Mouse (Mus musculus) hindbrain, embryonic 13.5 days (tissue): Measurements from ENCODE around the gene Ubox5. TPM values are rescaled to one million over a fixed set of nuclear protein-coding genes. Genes with fewer than 3 reads are reported as not detected.

Experiments
- ATAC-seq: fragments of 200-750 bp; cut with Nextera tagmentation; 2 replicates; pipeline ENCODE4 v1.8.0; 2017; ENCODE audit warnings: moderate TSS enrichment; ENCODE audit not compliant: low FRiP score
- H3K27ac ChIP-seq: fragments of 300-500 bp; sonication (generic); 2 replicates; pipeline ENCODE4 v1.5.1; 2015; ENCODE audit warnings: inconsistent platforms, mild to moderate bottlenecking, moderate library complexity
- H3K27me3 ChIP-seq: fragments of 300-500 bp; sonication (generic); 2 replicates; pipeline ENCODE4 v1.6.1; 2015; ENCODE audit warnings: mild to moderate bottlenecking, inconsistent platforms
- H3K36me3 ChIP-seq: fragments of 300-500 bp; sonication (generic); 2 replicates; pipeline ENCODE4 v1.6.1; 2015; ENCODE audit warnings: mild to moderate bottlenecking, inconsistent platforms
- H3K4me1 ChIP-seq: fragments of 300-500 bp; sonication (generic); replicated peaks from 2 replicates; pipeline ENCODE4 v1.6.1; 2015; ENCODE audit warnings: inconsistent platforms
- H3K4me2 ChIP-seq: fragments of 300-500 bp; sonication (generic); 2 replicates; pipeline ENCODE4 v1.6.1; 2015; ENCODE audit warnings: inconsistent platforms, mild to moderate bottlenecking, moderate library complexity
- H3K4me3 ChIP-seq: fragments of 300-500 bp; sonication (generic); 2 replicates; pipeline ENCODE4 v1.5.1; 2015; ENCODE audit warnings: mild to moderate bottlenecking, inconsistent platforms
- H3K9ac ChIP-seq: fragments of 300-500 bp; sonication (generic); 2 replicates; pipeline ENCODE4 v1.6.1; 2015; ENCODE audit warnings: mild to moderate bottlenecking, inconsistent platforms
- H3K9me3 ChIP-seq: fragments of 300-500 bp; sonication (generic); 2 replicates; pipeline ENCODE4 v1.6.1; 2016; ENCODE audit warnings: inconsistent platforms
- WGBS: fragments of 180-500 bp; shearing (Covaris S2); methylation state at CpG from one replicate; pipeline ENCODE4 v1.1.7; 2015; 5-methylcytosine and 5-hydroxymethylcytosine counted together
- polyA plus RNA-seq: library from polyadenylated mRNA; unstranded; fragments of >200 nt; fragmentation: Nextera tagmentation; extraction: Ambion mirVana; gene quantifications from 2 replicates; pipeline ENCODE4 v1.2.1, GENCODE M21; 2015

The Ubox5 gene
- polyA plus RNA-seq, 1 experiment from 2014 or later, result 11.5 TPM

DNA sequence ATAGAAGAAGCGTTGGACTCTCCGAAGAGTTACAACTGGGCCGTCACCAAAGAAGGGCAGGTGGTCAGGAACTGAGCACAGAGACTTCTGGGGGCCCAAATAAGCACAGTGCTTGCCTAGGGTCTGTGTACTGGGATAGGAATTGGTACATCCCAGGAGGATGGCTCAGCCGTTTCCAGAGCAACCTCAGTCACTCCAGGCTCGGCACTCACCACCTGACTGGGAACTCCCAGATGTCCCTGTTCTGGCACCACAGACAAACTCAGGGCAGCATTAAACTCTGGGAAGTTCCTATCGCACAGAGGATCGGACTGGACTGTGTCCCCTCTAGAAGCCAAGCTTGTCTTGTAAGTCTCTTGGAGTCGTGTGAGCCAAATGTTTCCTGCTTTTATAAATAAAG lies 64.9 kb downstream of the Ubox5 start:
- ATAC-seq, result no peak
- Histone ChIP-seq H3K4me2 (peak overlapping the region; percentile 85), H3K36me3 (peaks cover 23% of the 10 kb centered on the region), H3K4me1 (peaks cover 28% of the 10 kb centered on the region), H3K27me3 (no peaks in the 10 kb centered on the region), H3K4me3 (peak overlapping the region; percentile 96; the same call in 1 of the 2 replicates), H3K9ac (peak overlapping the region; percentile 95), H3K9me3 (no peaks in the 10 kb centered on the region), H3K27ac (no peak overlapping the region)
- WGBS, result 84% methylated on average over 8 of the region's 8 CpGs

DNA sequence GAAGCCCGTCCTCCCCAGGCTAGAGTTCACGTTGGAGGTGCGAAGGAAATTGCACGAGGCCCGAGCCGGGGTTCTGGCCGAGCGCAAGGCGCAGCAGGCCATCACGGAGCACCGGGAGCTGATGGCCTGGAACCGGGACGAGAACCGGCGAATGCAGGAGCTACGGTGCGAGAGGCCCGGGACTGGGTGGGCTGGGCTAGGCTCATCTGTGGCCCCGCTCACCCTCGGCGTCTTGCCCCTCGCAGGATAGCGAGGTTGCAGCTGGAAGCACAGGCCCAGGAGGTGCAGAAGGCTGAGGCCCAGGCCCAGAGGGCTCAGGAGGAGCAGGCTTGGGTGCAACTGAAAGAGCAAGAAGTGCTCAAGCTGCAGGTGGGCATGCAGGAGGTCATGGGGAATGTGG lies 65.8 kb downstream of the Ubox5 start:
- no peak; the same call in 1 of the 2 replicates for ATAC-seq
- Histone ChIP-seq H3K4me2 (peak overlapping the region; percentile 85), H3K27ac (peak overlapping the region; percentile 66; the same call in 1 of the 2 replicates), H3K4me1 (peaks cover 28% of the 10 kb centered on the region), H3K27me3 (no peaks in the 10 kb centered on the region), H3K4me3 (peak overlapping the region; percentile 96), H3K9me3 (no peaks in the 10 kb centered on the region), H3K9ac (peak overlapping the region; percentile 95), H3K36me3 (peaks cover 25% of the 10 kb centered on the region)
- WGBS, result 2% methylated on average over 22 of the region's 23 CpGs

DNA sequence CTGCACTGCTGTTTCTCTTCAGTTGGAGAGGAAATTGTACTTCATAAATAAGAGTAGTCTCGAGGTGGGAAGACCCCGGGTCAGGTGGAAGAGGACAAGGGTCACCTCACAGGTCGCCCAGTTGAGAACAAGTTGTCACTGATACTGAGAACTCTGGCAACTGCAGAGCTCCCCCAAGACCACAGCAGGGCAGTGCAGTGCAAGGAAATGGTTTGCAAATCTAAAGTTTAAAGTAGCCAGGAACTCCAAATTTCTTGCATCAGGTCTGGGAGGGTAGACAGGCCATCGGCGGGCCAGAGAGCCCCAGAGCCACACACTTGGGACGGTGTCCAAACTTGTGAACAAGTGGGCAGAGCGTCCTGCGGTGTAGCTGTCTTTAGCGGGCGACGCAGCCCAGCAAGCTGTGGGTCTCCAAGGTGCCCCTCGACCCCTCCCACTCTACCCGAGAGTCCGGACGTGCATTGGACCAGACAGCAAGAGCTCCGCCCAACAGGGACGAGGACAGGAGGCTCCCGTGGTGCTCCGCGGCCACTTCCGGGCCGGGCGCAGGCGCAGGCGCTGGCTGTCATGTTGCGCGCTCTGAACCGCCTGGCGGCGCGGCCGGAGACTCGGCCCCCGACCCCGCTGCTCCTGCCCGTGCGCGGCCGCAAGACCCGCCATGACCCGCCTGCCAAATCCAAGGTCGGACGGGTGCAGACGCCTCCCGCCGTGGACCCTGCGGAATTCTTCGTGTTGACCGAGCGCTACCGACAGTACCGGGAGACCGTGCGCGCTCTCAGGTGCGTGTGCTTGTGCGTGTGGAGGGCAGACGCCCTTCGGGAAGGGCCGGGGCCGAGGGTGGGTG lies 66.4 kb downstream of the Ubox5 start, which contains the start of gene Mrps26:
TSS of gene Mrps26 (plus strand) at position 531 of the 844 bp plus-strand sequence.
- H3K27me3 ChIP-seq, result no peaks in the 10 kb centered on the region
- peak; percentile 99 for ATAC-seq
- peak within 1 kb of the TSS; percentile 95 for H3K9ac ChIP-seq
- peak within 1 kb of the TSS; percentile 85 for H3K4me2 ChIP-seq
- peak within 1 kb of the TSS; percentile 96 for H3K4me3 ChIP-seq
- under 1% methylated on average over 61 of the region's 61 CpGs for WGBS
- H3K4me1 ChIP-seq, result peaks cover 28% of the 10 kb centered on the region
- peak within 1 kb of the TSS; percentile 69; the same call in 1 of the 2 replicates for H3K27ac ChIP-seq
- H3K9me3 ChIP-seq, result no peaks in the 10 kb centered on the region
- H3K36me3 ChIP-seq, result peaks cover 28% of the 10 kb centered on the region

DNA sequence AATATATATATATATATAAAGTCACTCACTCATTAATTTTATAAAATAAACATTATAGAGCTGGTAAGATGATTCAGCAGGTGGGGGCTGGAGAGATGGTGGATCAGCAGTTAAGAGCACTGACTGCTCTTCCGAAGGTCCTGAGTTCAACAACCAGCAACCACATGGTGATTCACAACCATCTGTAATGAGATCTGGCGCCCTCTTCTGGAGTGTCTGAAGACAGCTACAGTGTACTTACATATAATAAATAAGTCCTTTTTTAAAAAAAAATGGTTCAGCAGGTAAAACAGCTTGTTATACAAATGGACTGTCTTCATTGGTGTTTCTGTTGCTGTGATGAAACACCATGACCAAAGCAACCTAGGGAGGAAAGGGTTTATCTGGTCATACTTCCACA lies 71.8 kb downstream of the Ubox5 start:
- Histone ChIP-seq H3K27ac (no peak overlapping the region), H3K9ac (no peak overlapping the region), H3K27me3 (no peaks in the 10 kb centered on the region), H3K4me1 (peaks cover 6% of the 10 kb centered on the region), H3K4me3 (no peak overlapping the region), H3K36me3 (peaks cover 54% of the 10 kb centered on the region), H3K4me2 (no peak overlapping the region), H3K9me3 (no peaks in the 10 kb centered on the region)
- WGBS, result 76% methylated on average over 2 of the region's 2 CpGs
- no peak for ATAC-seq

DNA sequence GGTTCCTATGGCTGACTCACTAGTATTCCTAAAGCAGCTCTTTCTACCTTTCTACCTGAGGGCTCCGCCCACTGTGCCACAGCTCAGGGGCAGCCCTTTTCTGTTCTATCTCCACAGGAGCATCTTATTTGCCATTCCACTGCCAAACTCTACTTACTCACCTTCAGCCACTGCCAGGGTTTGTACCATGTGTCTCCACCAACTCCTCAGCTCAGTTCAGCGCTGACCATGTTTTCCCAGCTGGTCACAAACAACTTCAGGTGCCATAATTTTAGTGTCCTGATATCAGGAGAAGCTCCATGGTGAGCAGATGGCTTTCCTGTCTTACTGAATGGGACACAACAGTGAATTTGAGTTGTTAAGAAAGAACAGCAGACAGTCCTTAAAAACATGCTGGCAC lies 72.4 kb downstream of the Ubox5 start:
- Histone ChIP-seq H3K36me3 (peaks cover 60% of the 10 kb centered on the region), H3K27me3 (no peaks in the 10 kb centered on the region)

DNA sequence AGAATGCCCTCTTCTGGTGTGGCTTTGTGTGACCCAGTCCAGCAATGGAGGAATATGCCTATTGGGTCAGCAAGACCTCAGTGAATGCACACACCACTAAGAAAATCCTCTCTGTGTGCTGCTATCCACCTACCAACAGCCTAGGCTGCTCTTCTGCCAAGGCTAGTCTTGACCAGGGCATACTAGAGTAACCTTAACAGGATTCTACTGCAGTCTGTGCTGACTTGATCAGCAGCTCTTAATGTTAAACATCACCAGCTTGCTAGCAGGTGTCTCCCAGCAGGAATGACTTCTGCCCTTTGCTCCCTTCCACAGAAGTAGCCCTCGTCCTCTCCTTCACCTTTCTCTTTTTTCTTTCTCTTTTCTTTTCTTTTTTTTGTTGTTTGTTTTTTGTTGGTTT lies 73.5 kb downstream of the Ubox5 start:
- H3K4me3 ChIP-seq, result no peak overlapping the region
- no peaks in the 10 kb centered on the region for H3K9me3 ChIP-seq
- H3K4me2 ChIP-seq, result no peak overlapping the region
- H3K27ac ChIP-seq, result no peak overlapping the region
- ATAC-seq, result no peak
- no peak overlapping the region for H3K9ac ChIP-seq
- peaks cover 71% of the 10 kb centered on the region for H3K36me3 ChIP-seq
- H3K27me3 ChIP-seq, result no peaks in the 10 kb centered on the region
- WGBS, result 83% methylated on average over 1 of the region's 1 CpGs
- no peaks in the 10 kb centered on the region for H3K4me1 ChIP-seq

More for the DNA sequence above, 72.4 kb downstream of the Ubox5 start:
- H3K9me3 ChIP-seq, result no peaks in the 10 kb centered on the region
- no peak for ATAC-seq
- no peak overlapping the region for H3K9ac ChIP-seq
- 96% methylated on average over 2 of the region's 2 CpGs for WGBS
- H3K27ac ChIP-seq, result no peak overlapping the region
- no peak overlapping the region for H3K4me3 ChIP-seq
- H3K4me2 ChIP-seq, result no peak overlapping the region
- H3K4me1 ChIP-seq, result peaks cover under 1% of the 10 kb centered on the region; the same call in 1 of the 2 replicates

DNA sequence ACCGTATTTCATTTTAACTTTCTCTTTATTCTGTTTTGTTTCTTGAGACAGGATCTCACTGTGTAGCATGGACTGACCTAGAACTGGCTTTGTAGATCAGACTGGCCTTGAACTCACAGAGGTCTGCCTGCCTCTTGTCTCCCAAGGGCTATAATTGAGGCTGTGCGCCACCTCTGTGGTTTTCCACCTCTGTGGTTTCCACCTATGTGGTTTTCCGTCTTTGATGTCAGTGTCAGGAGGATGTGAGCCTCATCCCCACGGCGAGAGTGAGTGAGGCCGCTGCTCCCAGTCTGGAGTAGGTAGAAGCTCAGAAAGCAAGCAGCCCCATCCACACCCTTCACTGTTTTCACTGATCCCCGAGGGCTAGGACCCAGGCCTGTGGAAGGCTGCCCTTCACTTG lies 75.0 kb downstream of the Ubox5 start:
- no peak for ATAC-seq
- H3K27me3 ChIP-seq, result no peaks in the 10 kb centered on the region
- no peak overlapping the region for H3K4me2 ChIP-seq
- H3K36me3 ChIP-seq, result peaks cover 86% of the 10 kb centered on the region
- H3K4me1 ChIP-seq, result no peaks in the 10 kb centered on the region
- H3K27ac ChIP-seq, result no peak overlapping the region
- 90% methylated on average over 7 of the region's 7 CpGs for WGBS
- no peak overlapping the region for H3K9ac ChIP-seq
- H3K4me3 ChIP-seq, result no peak overlapping the region
- H3K9me3 ChIP-seq, result no peaks in the 10 kb centered on the region

DNA sequence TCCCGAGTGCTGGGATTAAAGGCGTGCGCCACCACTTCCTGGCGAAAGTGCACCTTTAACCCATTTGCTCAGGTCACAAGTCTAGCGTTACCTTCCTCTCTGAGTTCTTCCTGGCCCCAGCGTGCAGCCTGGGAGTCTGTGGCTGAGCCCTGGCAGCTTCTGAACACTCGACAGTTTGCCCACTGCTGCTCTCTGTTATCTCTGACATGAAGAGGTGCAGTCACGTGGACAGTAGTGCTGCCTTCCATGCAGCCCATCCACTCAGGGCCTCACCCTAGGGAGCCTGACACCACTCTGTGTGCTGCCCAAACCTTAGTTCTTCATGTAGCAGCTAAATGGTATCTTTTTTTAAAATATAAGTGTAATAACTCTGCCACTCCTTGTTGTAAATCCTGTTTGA lies 82.9 kb downstream of the Ubox5 start:
- ATAC-seq, result no peak
- Histone ChIP-seq H3K27ac (no peak overlapping the region), H3K9ac (no peak overlapping the region), H3K9me3 (no peaks in the 10 kb centered on the region), H3K4me2 (no peak overlapping the region), H3K36me3 (peaks cover 99% of the 10 kb centered on the region), H3K4me3 (no peak overlapping the region), H3K27me3 (no peaks in the 10 kb centered on the region), H3K4me1 (no peaks in the 10 kb centered on the region)
- 93% methylated on average over 8 of the region's 8 CpGs for WGBS

DNA sequence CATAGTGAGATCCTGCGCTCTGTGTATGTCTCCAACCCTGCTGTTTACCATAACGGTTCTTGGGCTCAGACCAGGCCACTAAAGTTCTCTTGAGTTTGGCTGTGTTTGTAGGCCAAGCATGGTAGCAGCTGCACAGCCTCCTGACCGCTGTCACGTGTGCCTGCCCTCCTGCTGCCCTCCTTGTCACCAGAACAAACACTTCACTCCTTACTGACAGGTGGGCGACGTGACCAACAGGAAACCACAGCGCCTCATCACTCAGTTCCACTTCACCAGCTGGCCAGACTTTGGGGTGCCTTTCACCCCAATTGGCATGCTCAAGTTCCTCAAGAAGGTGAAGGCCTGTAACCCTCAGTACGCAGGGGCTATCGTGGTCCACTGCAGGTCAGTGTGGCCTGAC lies 89.6 kb downstream of the Ubox5 start:
- ATAC-seq, result no peak
- 88% methylated on average over 9 of the region's 9 CpGs for WGBS
- peaks cover 97% of the 10 kb centered on the region for H3K36me3 ChIP-seq

More for the DNA sequence above, 89.6 kb downstream of the Ubox5 start:
- Histone ChIP-seq H3K4me1 (no peaks in the 10 kb centered on the region), H3K27ac (no peak overlapping the region), H3K9me3 (no peaks in the 10 kb centered on the region), H3K4me2 (no peak overlapping the region), H3K9ac (no peak overlapping the region), H3K4me3 (no peak overlapping the region), H3K27me3 (no peaks in the 10 kb centered on the region)

Other genes with a start within 250 kb of the Ubox5 start
- 29.0 and 32.6 TPM in 2 replicates for gene Cpxm1, start 232.5 kb downstream of the Ubox5 start, polyA plus RNA-seq
- gene Gm28372, start 224.8 kb downstream of the Ubox5 start, polyA plus RNA-seq, result 0.16 TPM in 1 of 2 replicates, not detected in the other
- gene 1700020A23Rik, start 224.8 kb downstream of the Ubox5 start, polyA plus RNA-seq, result 0.68 and 0.83 TPM in 2 replicates
- gene Tmem239, start 223.6 kb downstream of the Ubox5 start, polyA plus RNA-seq, result 0.23 and 0.38 TPM in 2 replicates
- gene Vps16, start 205.7 kb downstream of the Ubox5 start, polyA plus RNA-seq, result 99.9 and 113 TPM in 2 replicates
- gene Pced1a, start 205.3 kb downstream of the Ubox5 start, polyA plus RNA-seq, result 12.0 and 12.2 TPM in 2 replicates
- 123 and 126 TPM in 2 replicates for gene Ptpra, start 179.8 kb downstream of the Ubox5 start, polyA plus RNA-seq
- 83.9 and 88.8 TPM in 2 replicates for gene Mrps26, start 66.3 kb downstream of the Ubox5 start, polyA plus RNA-seq
- not detected in 2 replicates for gene Oxt, start 53.9 kb downstream of the Ubox5 start, polyA plus RNA-seq
- gene Avp, start 47.5 kb downstream of the Ubox5 start, polyA plus RNA-seq, result not detected in 2 replicates
- 11.7 and 12.9 TPM in 2 replicates for gene Fastkd5, start within 50 bp of the Ubox5 start, polyA plus RNA-seq
- gene Lzts3, start 12.8 kb upstream of the Ubox5 start, polyA plus RNA-seq, result 10.5 and 11.1 TPM in 2 replicates
- 72.0 and 74.1 TPM in 2 replicates for gene Ddrgk1, start 34.6 kb upstream of the Ubox5 start, polyA plus RNA-seq
- 141 and 143 TPM in 2 replicates for gene Itpa, start 37.6 kb upstream of the Ubox5 start, polyA plus RNA-seq
- 0.32 and 1.1 TPM in 2 replicates for gene Slc4a11, start 67.5 kb upstream of the Ubox5 start, polyA plus RNA-seq